Mouse (Mus musculus): ENCODE data around the gene Etnk1. TPM values are rescaled to one million over a fixed set of nuclear protein-coding genes. Genes with fewer than 3 reads are reported as not detected.

The Etnk1 gene
- polyA plus RNA-seq, 1 experiment from 2014 or later, result 14.5 TPM

DNA sequence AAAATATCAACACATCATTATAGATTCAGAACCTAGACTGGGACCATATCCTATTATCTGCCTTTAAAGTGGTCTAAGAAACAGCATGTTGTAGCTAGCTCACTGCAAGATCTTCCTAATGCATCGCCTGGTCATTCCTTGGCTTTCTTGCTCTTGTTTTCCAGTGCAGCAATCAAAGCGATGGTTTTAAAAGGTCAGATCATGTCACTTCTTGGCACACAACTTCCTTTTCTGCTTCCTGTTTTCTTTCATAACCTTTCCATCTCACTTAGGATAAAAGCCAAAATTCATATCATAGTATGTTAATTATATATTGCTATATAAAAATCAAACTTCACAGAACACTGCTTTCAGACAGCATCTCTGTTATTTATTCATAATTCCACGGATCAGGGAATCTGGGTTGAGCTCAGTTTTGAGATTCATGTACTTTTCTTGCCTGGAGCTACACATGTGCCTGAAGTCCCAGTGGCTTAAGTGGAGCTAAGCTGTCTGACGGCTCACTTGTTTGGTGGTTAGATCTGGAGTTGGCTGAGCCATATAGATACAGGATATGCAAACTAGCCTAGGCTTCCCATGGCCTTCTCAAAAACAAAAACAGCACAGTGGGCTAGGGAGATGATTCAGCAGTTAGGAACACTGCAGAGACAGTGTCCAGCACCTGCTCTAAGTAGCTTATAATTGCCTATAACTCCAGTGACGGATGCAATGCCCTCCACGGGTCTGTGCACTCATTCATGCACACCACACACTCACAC, 34.9 kb upstream of the Etnk1 start:
- no peaks in the 10 kb centered on the region for H3K4me1 ChIP-seq (replicated peaks; ENCODE audit: control insufficient read depth, insufficient read depth, low read length)
- no peaks in the 10 kb centered on the region for H3K36me3 ChIP-seq (ENCODE audit: control insufficient read depth, insufficient read depth)
- no peak for TF ChIP-seq CTCF (IDR thresholded peaks at IDR 0.05; ENCODE audit: low read depth)
- no peak overlapping the region for H3K4me3 ChIP-seq (ENCODE audit: low read depth, low read length)
- WGBS, result 73% methylated on average over 6 of the region's 6 CpGs
- H3K4me2 ChIP-seq (replicated peaks; ENCODE audit: low read depth), result no peak overlapping the region
- no peak for ATAC-seq
- no peak overlapping the region for H3K27ac ChIP-seq (ENCODE audit: low read depth, low read length)
- no peaks in the 10 kb centered on the region for H3K27me3 ChIP-seq (replicated peaks; ENCODE audit: control insufficient read depth, insufficient read depth, low read length)
- H3K9me3 ChIP-seq (ENCODE audit: control insufficient read depth), result no peaks in the 10 kb centered on the region
- H3K9ac ChIP-seq (ENCODE audit: low read depth, low read length), result no peak overlapping the region

GRCm38 (mm10) chr6:143133150-143133549, 33.9 kb upstream of the Etnk1 start:
- 68% methylated on average over 2 of the region's 2 CpGs for WGBS
- no peak overlapping the region for H3K4me3 ChIP-seq (ENCODE audit: low read depth, low read length)
- no peak overlapping the region for H3K9ac ChIP-seq (ENCODE audit: low read depth, low read length)
- H3K27ac ChIP-seq (ENCODE audit: low read depth, low read length), result no peak overlapping the region
- peak; percentile 44; the same call in 1 of the 2 replicates for ATAC-seq
- H3K27me3 ChIP-seq (replicated peaks; ENCODE audit: control insufficient read depth, insufficient read depth, low read length), result no peaks in the 10 kb centered on the region
- H3K4me2 ChIP-seq (replicated peaks; ENCODE audit: low read depth), result no peak overlapping the region
- no peak for TF ChIP-seq CTCF (IDR thresholded peaks at IDR 0.05; ENCODE audit: low read depth)
- no peaks in the 10 kb centered on the region for H3K36me3 ChIP-seq (ENCODE audit: control insufficient read depth, insufficient read depth)
- H3K4me1 ChIP-seq (replicated peaks; ENCODE audit: control insufficient read depth, insufficient read depth, low read length), result no peaks in the 10 kb centered on the region
- H3K9me3 ChIP-seq (ENCODE audit: control insufficient read depth), result no peaks in the 10 kb centered on the region

- H3K9ac ChIP-seq (ENCODE audit: low read depth, low read length), result no peak overlapping the region
- no peak overlapping the region for H3K27ac ChIP-seq (ENCODE audit: low read depth, low read length)
- no peaks in the 10 kb centered on the region for H3K4me1 ChIP-seq (replicated peaks; ENCODE audit: control insufficient read depth, insufficient read depth, low read length)
- 79% methylated on average over 13 of the region's 13 CpGs for WGBS
- H3K27me3 ChIP-seq (replicated peaks; ENCODE audit: control insufficient read depth, insufficient read depth, low read length), result no peaks in the 10 kb centered on the region
- no peaks in the 10 kb centered on the region for H3K9me3 ChIP-seq (ENCODE audit: control insufficient read depth)
- no peak overlapping the region for H3K4me3 ChIP-seq (ENCODE audit: low read depth, low read length)
- ATAC-seq, result no peak
- TF ChIP-seq CTCF (IDR thresholded peaks at IDR 0.05; ENCODE audit: low read depth), result no peak
- no peaks in the 10 kb centered on the region for H3K36me3 ChIP-seq (ENCODE audit: control insufficient read depth, insufficient read depth)
- no peak overlapping the region for H3K4me2 ChIP-seq (replicated peaks; ENCODE audit: low read depth)
Measured at GRCm38 (mm10) chr6:143135097-143135496, 31.9 kb upstream of the Etnk1 start.

DNA sequence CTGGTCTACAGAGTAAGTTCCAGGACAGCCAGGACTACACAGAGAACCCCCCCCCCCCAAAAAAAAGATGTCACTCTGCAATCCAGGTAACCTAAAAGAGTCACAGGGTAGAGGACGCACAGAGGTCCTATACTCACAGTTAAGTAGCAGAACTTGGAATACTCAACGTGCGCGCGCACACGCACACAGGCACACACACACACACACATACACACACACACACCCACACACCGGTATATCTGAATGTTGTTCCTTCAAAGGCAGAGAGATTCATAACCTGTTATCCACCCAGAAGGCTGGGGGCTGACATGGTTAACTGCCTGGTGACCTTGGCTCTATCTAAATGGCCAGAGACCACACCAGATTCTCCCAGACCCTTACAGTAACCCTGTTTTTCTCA, 30.3 kb upstream of the Etnk1 start:
- Histone ChIP-seq H3K27ac (ENCODE audit: low read depth, low read length) (no peak overlapping the region), H3K9me3 (ENCODE audit: control insufficient read depth) (no peaks in the 10 kb centered on the region), H3K9ac (ENCODE audit: low read depth, low read length) (no peak overlapping the region), H3K27me3 (replicated peaks; ENCODE audit: control insufficient read depth, insufficient read depth, low read length) (no peaks in the 10 kb centered on the region), H3K36me3 (ENCODE audit: control insufficient read depth, insufficient read depth) (no peaks in the 10 kb centered on the region), H3K4me1 (replicated peaks; ENCODE audit: control insufficient read depth, insufficient read depth, low read length) (no peaks in the 10 kb centered on the region), H3K4me3 (ENCODE audit: low read depth, low read length) (no peak overlapping the region), H3K4me2 (replicated peaks; ENCODE audit: low read depth) (no peak overlapping the region)
- no peak for ATAC-seq
- TF ChIP-seq CTCF (IDR thresholded peaks at IDR 0.05; ENCODE audit: low read depth), result no peak
- WGBS, result 95% methylated on average over 7 of the region's 7 CpGs

- 46% methylated on average over 5 of the region's 5 CpGs for WGBS
- Histone ChIP-seq H3K4me2 (replicated peaks; ENCODE audit: low read depth) (no peak overlapping the region), H3K27me3 (replicated peaks; ENCODE audit: control insufficient read depth, insufficient read depth, low read length) (no peaks in the 10 kb centered on the region), H3K9me3 (ENCODE audit: control insufficient read depth) (no peaks in the 10 kb centered on the region), H3K4me3 (ENCODE audit: low read depth, low read length) (no peak overlapping the region), H3K9ac (ENCODE audit: low read depth, low read length) (no peak overlapping the region), H3K36me3 (ENCODE audit: control insufficient read depth, insufficient read depth) (no peaks in the 10 kb centered on the region), H3K27ac (ENCODE audit: low read depth, low read length) (no peak overlapping the region), H3K4me1 (replicated peaks; ENCODE audit: control insufficient read depth, insufficient read depth, low read length) (no peaks in the 10 kb centered on the region)
- no peak for TF ChIP-seq CTCF (IDR thresholded peaks at IDR 0.05; ENCODE audit: low read depth)
- no peak for ATAC-seq
Measured at GRCm38 (mm10) chr6:143137341-143137740, 29.7 kb upstream of the Etnk1 start.

DNA sequence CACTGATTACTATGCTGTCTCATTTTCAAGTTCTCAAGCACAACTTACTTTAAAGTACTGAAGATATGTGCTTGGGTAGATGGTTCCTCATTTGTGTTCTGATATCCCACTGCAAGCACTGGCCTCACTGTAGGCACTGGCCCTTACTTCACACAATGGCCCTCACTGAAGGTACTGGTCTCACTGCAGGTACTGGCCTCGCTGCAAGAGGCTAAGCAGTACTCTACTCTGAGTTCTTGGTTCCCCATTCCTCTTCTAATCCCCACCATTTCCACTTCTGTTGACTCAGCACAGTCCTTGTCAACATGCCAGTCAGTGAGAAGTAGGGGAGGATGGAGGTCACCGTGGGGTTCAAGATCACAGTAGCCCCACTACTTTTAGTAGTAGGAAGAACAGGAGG, 27.6 kb upstream of the Etnk1 start:
- no peaks in the 10 kb centered on the region for H3K36me3 ChIP-seq (ENCODE audit: control insufficient read depth, insufficient read depth)
- no peak overlapping the region for H3K4me3 ChIP-seq (ENCODE audit: low read depth, low read length)
- 72% methylated on average over 2 of the region's 2 CpGs for WGBS
- no peak overlapping the region for H3K4me2 ChIP-seq (replicated peaks; ENCODE audit: low read depth)
- ATAC-seq, result no peak
- H3K4me1 ChIP-seq (replicated peaks; ENCODE audit: control insufficient read depth, insufficient read depth, low read length), result no peaks in the 10 kb centered on the region
- no peak overlapping the region for H3K9ac ChIP-seq (ENCODE audit: low read depth, low read length)
- no peaks in the 10 kb centered on the region for H3K27me3 ChIP-seq (replicated peaks; ENCODE audit: control insufficient read depth, insufficient read depth, low read length)
- no peaks in the 10 kb centered on the region for H3K9me3 ChIP-seq (ENCODE audit: control insufficient read depth)
- no peak overlapping the region for H3K27ac ChIP-seq (ENCODE audit: low read depth, low read length)
- no peak for TF ChIP-seq CTCF (IDR thresholded peaks at IDR 0.05; ENCODE audit: low read depth)
